Mouse (Mus musculus) CH12.LX (cell line): Measurements from ENCODE around the gene Nyx.

ENCODE experiments used
- EP300 ChIP-seq: IDR thresholded peaks from 2 replicates; pipeline ENCODE4 v1.6.1; 2011; ENCODE audit warnings: low read length, improper control_type of control experiment
- HCFC1 ChIP-seq: IDR thresholded peaks from 2 replicates; pipeline ENCODE4 v1.6.1; 2012; ENCODE audit warnings: low read depth, mild to moderate bottlenecking, inconsistent platforms, low read length, improper control_type of control experiment
- POLR2A ChIP-seq: IDR thresholded peaks from 2 replicates; pipeline ENCODE4 v1.6.1; 2011; ENCODE audit warnings: low read depth, mild to moderate bottlenecking, improper control_type of control experiment, low read length
- TBP ChIP-seq: conservative IDR thresholded peaks from 2 replicates; pipeline ENCODE4 v1.6.1; 2011; ENCODE audit warnings: low read depth, low read length, improper control_type of control experiment
- ZKSCAN1 ChIP-seq: IDR thresholded peaks from 2 replicates; pipeline ENCODE4 v1.6.1; 2012; ENCODE audit warnings: low read depth, inconsistent platforms, low read length, improper control_type of control experiment, borderline replicate concordance

DNA sequence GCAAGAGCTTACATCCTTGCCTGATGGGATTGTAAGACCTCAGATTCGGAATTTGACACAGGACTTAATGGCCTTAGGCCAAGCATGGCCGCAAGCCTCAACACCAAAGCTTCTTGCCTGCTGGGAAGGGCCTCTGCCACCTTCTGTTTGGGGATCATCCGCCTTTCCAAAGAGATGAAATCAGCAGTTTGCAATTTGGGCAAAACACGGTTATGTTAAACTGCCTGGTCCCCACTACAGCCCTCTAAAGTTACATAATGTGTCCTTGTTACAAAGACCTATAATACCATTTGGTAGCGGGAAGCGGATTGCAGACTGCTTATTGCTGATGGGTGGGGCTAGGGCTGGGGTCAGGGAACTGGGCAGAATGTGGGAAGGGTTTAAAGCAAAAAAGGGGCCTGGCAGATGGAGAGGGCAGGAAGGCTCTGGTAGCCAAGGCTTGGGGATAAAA is 1.2 kb downstream of the Nyx start:
- TF ChIP-seq POLR2A (no peak), EP300 (no peak), HCFC1 (no peak), ZKSCAN1 (no peak), TBP (no peak)
